Mouse (Mus musculus) E14TG2a.4 (cell line): ENCODE results near the gene Iqschfp.

Experiments
- CTCF ChIP-seq: conservative IDR thresholded peaks from 2 replicates; pipeline ENCODE4 v1.5.1; 2014; ENCODE audit warnings: low read length
- NANOG ChIP-seq: IDR thresholded peaks from 2 replicates; pipeline ENCODE4 v1.6.1; 2014; ENCODE audit warnings: borderline replicate concordance, low read length, mixed read lengths
- POU5F1 ChIP-seq: IDR thresholded peaks from 2 replicates; pipeline ENCODE4 v1.6.1; 2014; ENCODE audit warnings: low read length, borderline replicate concordance

DNA sequence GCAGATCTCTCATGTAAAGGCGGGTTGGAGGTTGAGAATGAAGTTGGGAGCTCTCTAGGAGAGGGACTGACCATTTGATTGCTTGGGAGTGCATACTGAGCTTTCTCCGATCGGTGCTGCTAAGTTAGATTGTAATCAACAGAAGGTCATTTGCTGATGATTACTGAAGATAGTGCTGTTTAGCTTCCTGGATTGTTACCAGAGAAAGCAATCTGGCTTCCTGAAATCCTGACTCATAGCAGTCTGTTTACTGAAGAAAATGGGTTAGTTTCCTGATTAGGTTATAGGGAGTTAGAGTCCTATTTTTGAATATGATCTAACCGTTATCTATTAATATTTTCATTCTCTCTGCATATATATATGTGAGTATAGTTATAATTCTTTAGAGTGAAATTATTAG is 209.3 kb downstream of the Iqschfp start:
- no peak for TF ChIP-seq CTCF
- no peak for TF ChIP-seq NANOG
- TF ChIP-seq POU5F1, result no peak
